In the genomic region with DNA sequence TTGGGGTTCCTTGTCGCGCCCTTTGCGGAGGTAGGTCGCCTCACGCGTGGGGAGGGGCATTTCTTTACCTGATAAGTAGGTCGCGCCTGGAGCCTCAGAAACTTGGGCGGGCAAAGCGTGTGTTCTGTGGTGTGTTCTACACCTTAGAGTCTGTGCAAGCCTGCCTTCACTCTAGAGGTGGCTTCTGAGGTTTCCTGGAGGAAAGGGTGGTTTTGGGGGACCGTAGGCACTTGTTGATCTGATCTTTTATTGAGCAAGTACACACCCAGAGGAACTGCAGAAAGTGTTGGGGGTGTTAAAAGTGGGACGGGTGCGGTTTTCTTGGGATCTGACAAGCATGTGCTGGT, we compare ENCODE assay signal across 8 mouse cellular contexts. TPM values are rescaled to one million over a fixed set of nuclear protein-coding genes. Genes with fewer than 3 reads are reported as not detected.
A peak's percentile ranks its signal among the peaks of the same experiment; 100 is the strongest.
DNase-seq lines count a peak whose midpoint lies in the region; ATAC-seq and TF ChIP-seq lines count a peak whose summit lies in the region.

No protein-coding gene starts in this region.

- no peaks in the 10 kb centered on the region for H3K79me2 ChIP-seq in liver, adult 2 months (ENCODE audit: control insufficient read depth, insufficient read depth, low read length)

- H3K9ac ChIP-seq in liver, adult 2 months (ENCODE audit: low read depth, low read length) = no peak overlapping the region
- peak overlapping the region; percentile 67 for H3K9ac ChIP-seq in embryonic facial prominence, embryonic 14.5 days (ENCODE audit: low read depth, low read length)
- peak overlapping the region; percentile 51 for H3K9ac ChIP-seq in hindbrain, postnatal 0 days (replicated peaks; ENCODE audit: low read length)
- peak overlapping the region; percentile 68 for H3K9ac ChIP-seq in midbrain, embryonic 15.5 days

- TF ChIP-seq CTCF in liver, adult 2 months (IDR thresholded peaks at IDR 0.05; ENCODE audit: low read depth, low read length) = no peak
- no peak for TF ChIP-seq CTCF in hindbrain, postnatal 0 days (IDR thresholded peaks at IDR 0.05; ENCODE audit: low read depth)

- WGBS in liver, adult 2 months = 12% methylated on average over 13 of the region's 13 CpGs
- 21% methylated on average over 13 of the region's 13 CpGs for WGBS in embryonic facial prominence, embryonic 14.5 days
- 25% methylated on average over 13 of the region's 13 CpGs for WGBS in hindbrain, postnatal 0 days
- 28% methylated on average over 13 of the region's 13 CpGs for WGBS in midbrain, embryonic 15.5 days

- DNase-seq in liver, adult 2 months (ENCODE audit: extremely low read depth, low read depth, low spot score) = no peak
- DNase-seq in liver = no peak
- DNase-seq in embryonic facial prominence, embryonic 14.5 days (ENCODE audit: low spot score) = no peak
- peak; percentile 7 for DNase-seq in hindbrain, postnatal 0 days (ENCODE audit: low spot score)
- no peak for DNase-seq in T-cell, adult 2 months (ENCODE audit: low spot score)
- DNase-seq in spleen, postnatal 4 days (ENCODE audit: low spot score in 2 of 2) = no peak
- no peak for DNase-seq in right cerebral cortex, postnatal 36 days (ENCODE audit: low spot score in 2 of 2)

- H3K9me3 ChIP-seq in embryonic facial prominence, embryonic 14.5 days (ENCODE audit: control insufficient read depth, low read length) = no peaks in the 10 kb centered on the region
- no peaks in the 10 kb centered on the region for H3K9me3 ChIP-seq in hindbrain, postnatal 0 days (ENCODE audit: low read length)
- no peaks in the 10 kb centered on the region for H3K9me3 ChIP-seq in midbrain, embryonic 15.5 days

- H3K27ac ChIP-seq in liver, adult 2 months (replicated peaks; ENCODE audit: insufficient read depth, low read depth, low read length) = no peak overlapping the region
- H3K27ac ChIP-seq in embryonic facial prominence, embryonic 14.5 days (replicated peaks; ENCODE audit: low read depth, low read length) = no peak overlapping the region
- no peak overlapping the region for H3K27ac ChIP-seq in hindbrain, postnatal 0 days
- H3K27ac ChIP-seq in midbrain, embryonic 15.5 days = no peak overlapping the region

- ATAC-seq in embryonic facial prominence, embryonic 14.5 days (ENCODE audit: low read depth) = no peak; the same call in 1 of the 2 replicates
- no peak for ATAC-seq in hindbrain, postnatal 0 days
- no peak; the same call in none of the 2 replicates for ATAC-seq in midbrain, embryonic 15.5 days (replicated peaks)

- no peaks in the 10 kb centered on the region for H3K36me3 ChIP-seq in liver, adult 2 months (ENCODE audit: control insufficient read depth, insufficient read depth, low read length)
- no peaks in the 10 kb centered on the region for H3K36me3 ChIP-seq in embryonic facial prominence, embryonic 14.5 days (ENCODE audit: control insufficient read depth, insufficient read depth, low read length)
- H3K36me3 ChIP-seq in hindbrain, postnatal 0 days (ENCODE audit: insufficient read depth, low read length) = no peaks in the 10 kb centered on the region
- H3K36me3 ChIP-seq in midbrain, embryonic 15.5 days (replicated peaks) = no peaks in the 10 kb centered on the region

- no peaks in the 10 kb centered on the region for H3K27me3 ChIP-seq in liver, adult 2 months (ENCODE audit: control insufficient read depth, insufficient read depth, low read length)
- H3K27me3 ChIP-seq in embryonic facial prominence, embryonic 14.5 days (replicated peaks; ENCODE audit: control insufficient read depth, insufficient read depth, low read length) = peaks cover 10% of the 10 kb centered on the region
- H3K27me3 ChIP-seq in hindbrain, postnatal 0 days (ENCODE audit: insufficient read depth, low read length) = no peaks in the 10 kb centered on the region
- H3K27me3 ChIP-seq in midbrain, embryonic 15.5 days (replicated peaks) = 0 out of 2 replicates have a peak, but pooled peaks cover 6% of the 10 kb centered on the region

- TF ChIP-seq POLR2A in liver, adult 2 months (IDR thresholded peaks at IDR 0.05; ENCODE audit: extremely low read depth, insufficient read depth, low read length) = no peak

- H3K4me1 ChIP-seq in liver, adult 2 months (ENCODE audit: control insufficient read depth, insufficient read depth, low read length) = no peaks in the 10 kb centered on the region
- no peaks in the 10 kb centered on the region for H3K4me1 ChIP-seq in embryonic facial prominence, embryonic 14.5 days (ENCODE audit: control insufficient read depth, insufficient read depth, low read length)
- no peaks in the 10 kb centered on the region for H3K4me1 ChIP-seq in hindbrain, postnatal 0 days (ENCODE audit: insufficient read depth, low read length)
- peaks cover 6% of the 10 kb centered on the region; the same call in 1 of the 2 replicates for H3K4me1 ChIP-seq in midbrain, embryonic 15.5 days

- peak overlapping the region; percentile 84 for H3K4me2 ChIP-seq in embryonic facial prominence, embryonic 14.5 days (ENCODE audit: low read depth, low read length)
- H3K4me2 ChIP-seq in hindbrain, postnatal 0 days (ENCODE audit: low read depth, low read length) = peak overlapping the region; percentile 62
- H3K4me2 ChIP-seq in midbrain, embryonic 15.5 days = peak overlapping the region; percentile 92

- H3K4me3 ChIP-seq in liver, adult 2 months (ENCODE audit: insufficient read depth, low read depth, low read length) = peak overlapping the region; percentile 45; the same call in 1 of the 2 replicates
- H3K4me3 ChIP-seq in embryonic facial prominence, embryonic 14.5 days (ENCODE audit: low read depth, low read length) = peak overlapping the region; percentile 55
- peak overlapping the region; percentile 53 for H3K4me3 ChIP-seq in hindbrain, postnatal 0 days (ENCODE audit: low read length)
- peak overlapping the region; percentile 76 for H3K4me3 ChIP-seq in midbrain, embryonic 15.5 days

RNA-seq across cellular contexts. Expression of a gene that starts 0.4 kb away (rescaled TPM):
- total RNA-seq in liver, adult 2 months (2014; rRNA removed) = not detected in 2 replicates
- polyA plus RNA-seq in liver, adult 2 months (2012; rRNA removed) = not detected in 2 replicates
- polyA plus RNA-seq in embryonic facial prominence, embryonic 14.5 days (2014; fragmentation: Nextera tagmentation; extraction: Ambion mirVana) = 0.63 and 1.3 TPM in 2 replicates
- total RNA-seq in hindbrain, postnatal 0 days (2014; rRNA removed) = 0.72 and 0.99 TPM in 2 replicates
- polyA plus RNA-seq in hindbrain, postnatal 0 days (2015; fragmentation: Nextera tagmentation; extraction: Ambion mirVana) = 1.6 TPM in 2 replicates
- 1.5 TPM in 2 replicates for polyA plus RNA-seq in midbrain, embryonic 15.5 days (2015; fragmentation: Nextera tagmentation; extraction: Ambion mirVana)
